Mouse (Mus musculus) urinary bladder, adult 18-20 months (tissue): ENCODE measurements around the gene Hist1h4m.
"Not testable (repeated sequence)": the region's sequence is repeated elsewhere in the genome, so short reads cannot be mapped to it uniquely, and the experiment has no call there.

Experiments
- DNase-seq, 2 experiments: peaks; one replicate each; pipeline ENCODE4 v3.0.0; 2022; ENCODE audit warnings: low spot score in 2 of 2, mixed read lengths in 2 of 2

The Hist1h4m gene

DNA sequence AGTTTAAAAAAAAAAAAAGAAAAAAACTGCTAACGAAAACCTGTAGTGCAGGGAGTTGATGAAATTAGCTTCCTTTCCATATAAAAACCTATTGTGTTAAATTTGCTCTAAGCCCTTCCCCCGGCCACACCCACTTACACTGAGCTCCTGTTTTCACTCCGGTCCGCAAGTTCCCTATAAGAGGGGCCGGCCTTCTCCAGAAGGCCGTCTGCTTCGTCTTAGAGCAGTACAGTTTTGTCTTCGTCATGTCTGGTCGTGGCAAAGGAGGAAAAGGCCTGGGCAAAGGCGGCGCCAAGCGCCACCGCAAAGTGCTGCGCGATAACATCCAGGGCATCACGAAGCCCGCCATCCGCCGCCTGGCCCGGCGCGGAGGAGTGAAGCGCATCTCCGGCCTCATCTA, at the start of gene Hist1h4m:
Gene Hist1h4m (plus strand): TSS at position 208 of the 400 bp plus-strand sequence.
- DNase-seq, result peak in 1 of 2 experiments; percentile 48

DNA sequence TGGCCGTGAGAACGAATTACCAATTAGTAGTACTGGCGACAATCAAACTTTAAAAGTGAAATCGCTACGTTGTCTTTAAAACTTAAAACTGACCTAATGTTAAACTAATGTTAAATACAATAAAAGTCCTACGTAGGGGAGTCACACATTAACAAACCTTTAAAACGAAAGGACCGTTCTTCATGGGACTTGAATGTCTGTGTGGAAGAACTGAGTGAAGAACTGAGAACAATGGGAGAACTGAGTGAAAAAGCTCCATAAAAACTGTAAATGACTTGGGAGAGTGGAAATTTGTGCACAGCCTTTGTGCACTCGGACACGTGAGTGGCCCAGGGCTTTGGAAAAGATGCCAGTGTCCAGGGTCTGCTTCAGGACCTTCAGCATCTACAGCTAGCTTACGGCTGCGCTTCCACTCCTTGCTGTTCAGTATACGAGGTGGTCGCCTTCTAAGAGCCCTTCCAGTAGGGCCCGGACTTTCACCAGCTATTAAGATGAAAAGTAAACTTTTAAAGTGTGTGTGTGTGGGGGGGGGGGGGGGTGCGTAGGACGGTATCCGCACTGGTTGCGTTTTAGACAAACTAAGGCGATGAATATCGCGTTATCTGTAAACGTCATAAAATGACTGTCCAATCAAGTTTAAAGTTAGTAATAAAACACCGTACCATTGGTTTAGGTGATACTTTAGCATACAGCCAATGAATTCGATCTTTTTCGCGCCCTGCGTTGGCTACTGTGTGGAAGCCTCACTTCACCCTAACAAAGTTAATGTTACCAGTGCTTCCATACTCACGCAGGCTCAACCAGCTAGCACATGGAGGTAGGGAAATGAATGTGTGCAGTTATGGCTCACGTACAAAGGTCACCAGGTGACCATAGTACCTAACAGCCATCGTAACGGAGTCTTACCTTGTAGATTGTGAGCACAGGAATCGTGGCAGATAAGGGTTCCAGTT, 32.5 kb upstream of the Hist1h4m start:
- DNase-seq, result peak; percentile 15 to 16

DNA sequence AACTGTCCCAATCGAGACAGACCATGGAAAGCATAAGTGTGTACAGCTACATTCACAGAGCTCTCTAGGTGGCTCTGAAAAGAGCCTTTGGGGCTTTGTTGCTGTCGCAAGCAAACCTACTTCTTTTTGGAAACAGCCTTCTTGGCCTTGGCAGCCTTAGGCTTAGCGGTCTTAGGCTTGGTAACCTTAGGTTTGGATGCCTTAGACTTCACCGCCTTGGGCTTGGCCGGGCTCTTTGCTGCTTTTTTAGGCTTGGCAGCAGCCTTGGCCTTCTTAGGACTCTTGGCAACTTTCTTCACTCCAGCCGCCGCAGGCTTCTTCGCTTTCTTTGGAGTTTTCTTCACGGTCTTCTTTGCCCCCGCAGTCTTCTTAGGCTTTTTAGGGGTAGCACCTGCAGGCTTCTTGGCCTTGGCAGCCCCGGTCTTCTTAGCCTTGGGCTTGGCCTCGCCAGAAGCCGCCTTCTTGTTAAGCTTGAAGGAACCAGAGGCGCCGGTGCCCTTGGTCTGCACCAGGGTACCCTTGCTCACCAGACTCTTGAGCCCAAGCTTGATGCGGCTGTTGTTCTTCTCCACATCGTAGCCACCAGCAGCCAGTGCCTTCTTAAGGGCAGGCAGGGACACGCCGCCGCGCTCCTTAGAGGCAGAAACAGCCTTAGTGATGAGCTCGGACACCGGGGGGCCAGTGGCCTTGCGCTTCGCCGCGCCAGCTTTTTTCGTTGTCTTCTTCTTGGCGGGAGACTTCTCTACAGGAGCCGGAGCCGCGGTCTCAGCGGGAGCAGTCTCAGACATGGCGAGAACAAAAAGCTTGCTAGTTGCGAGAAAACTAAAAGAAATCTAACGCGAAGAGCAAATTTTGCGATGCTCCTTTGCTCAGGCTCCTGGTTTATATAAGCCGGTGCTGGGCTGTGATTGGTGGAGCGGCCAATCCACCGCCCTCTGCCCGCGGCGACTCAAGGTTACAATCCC, 31.5 kb upstream of the Hist1h4m start, which contains the start of gene Hist1h1b:
Gene Hist1h1b (minus strand): TSS at position 859 of the 965 bp plus-strand sequence.
- DNase-seq, result peak; percentile 11 to 39

DNA sequence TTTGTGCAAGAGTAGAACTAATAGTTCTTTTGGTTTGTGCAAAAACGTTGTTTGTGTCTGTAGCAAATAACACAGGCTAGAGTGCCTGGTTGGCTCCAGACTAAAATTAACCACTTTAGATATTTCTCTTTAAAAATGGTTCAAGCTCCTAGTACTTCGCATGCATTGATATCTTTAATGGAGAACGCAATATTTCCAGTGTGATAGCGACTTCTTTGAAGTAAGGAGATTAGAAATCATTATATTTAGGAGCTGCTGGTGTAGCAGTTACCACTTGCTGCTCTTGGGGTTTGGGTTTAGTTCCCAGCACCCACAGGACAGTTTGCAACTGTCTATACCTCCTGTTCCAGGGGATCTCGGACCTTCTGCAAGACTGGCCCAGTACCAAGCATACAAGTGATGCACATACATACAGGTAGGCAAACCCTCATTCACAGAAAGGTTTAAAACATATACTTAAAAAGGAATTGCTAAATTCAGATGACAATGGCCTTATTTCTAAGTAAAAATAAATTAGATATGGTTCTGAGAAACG, 30.5 kb upstream of the Hist1h4m start:
- DNase-seq, result no peak

DNA sequence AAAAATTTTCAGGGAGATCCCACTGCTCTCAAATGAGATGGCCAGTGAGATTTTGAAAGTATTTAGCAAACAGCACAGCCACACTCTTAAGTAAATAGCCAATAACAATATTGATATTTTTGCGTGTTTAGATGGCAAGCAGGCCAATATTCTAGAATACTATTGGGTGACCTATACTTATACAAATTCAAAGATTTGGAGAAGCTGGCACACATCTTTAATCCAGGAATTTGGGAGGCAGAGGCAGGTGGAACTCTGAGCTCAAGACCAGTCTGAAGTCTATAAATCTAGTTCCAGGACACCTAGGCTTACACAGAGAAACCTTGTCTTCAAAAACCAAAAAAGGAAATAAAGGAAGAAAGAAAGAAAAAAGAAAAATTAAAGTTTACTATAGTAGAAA, 29.9 kb upstream of the Hist1h4m start:
- no peak for DNase-seq

DNA sequence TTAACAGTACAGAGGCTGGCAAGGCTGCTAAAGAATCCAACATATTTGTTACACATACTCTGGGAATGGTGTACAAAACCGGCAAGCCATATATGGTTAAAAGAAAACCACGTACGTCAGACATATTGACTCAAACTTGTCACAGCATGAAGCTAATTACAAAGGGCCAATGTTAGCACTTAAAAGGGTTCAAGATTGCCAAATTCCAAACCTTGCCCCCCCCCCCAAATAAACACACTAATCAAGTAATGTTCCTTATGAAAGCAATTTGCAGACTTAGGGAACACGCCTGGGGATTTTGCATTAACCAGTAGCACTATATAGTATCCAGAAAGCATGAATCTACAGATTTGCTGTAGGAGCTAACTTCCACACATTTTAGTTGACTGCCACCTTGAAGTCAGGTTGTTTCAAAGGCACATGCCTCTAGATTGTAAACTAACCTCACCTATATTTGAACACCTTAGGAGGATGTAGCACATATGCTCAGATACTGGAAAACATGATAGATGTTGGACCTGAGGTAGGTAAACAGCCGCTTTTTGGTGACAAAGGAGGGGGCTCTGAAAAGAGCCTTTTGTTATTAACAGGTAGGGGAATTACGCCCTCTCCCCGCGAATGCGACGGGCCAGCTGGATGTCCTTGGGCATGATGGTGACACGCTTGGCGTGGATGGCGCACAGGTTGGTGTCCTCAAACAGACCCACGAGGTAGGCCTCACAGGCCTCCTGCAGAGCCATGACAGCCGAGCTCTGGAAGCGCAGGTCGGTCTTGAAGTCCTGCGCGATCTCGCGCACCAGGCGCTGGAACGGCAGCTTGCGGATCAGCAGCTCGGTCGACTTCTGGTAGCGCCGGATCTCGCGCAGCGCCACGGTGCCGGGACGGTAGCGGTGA, 28.9 kb upstream of the Hist1h4m start:
- DNase-seq, result peak in 1 of 2 experiments; percentile 11

DNA sequence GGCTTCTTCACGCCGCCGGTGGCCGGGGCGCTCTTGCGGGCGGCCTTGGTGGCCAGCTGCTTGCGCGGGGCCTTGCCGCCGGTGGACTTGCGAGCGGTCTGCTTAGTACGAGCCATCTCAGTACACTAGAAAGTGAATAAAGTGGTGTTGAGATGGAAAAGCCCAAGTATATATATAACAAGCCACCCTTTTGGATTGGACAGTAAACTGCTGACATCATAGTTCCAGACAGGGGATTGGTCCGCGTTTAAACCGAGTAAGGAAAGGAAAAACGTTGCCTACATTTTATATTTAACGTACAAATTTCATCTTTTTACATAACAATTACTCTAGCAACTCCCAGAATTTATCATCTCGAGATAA, 28.3 kb upstream of the Hist1h4m start, which contains the start of gene Hist1h3i:
Gene Hist1h3i (minus strand): TSS at position 116 of the 363 bp plus-strand sequence.
- DNase-seq, result no peak

DNA sequence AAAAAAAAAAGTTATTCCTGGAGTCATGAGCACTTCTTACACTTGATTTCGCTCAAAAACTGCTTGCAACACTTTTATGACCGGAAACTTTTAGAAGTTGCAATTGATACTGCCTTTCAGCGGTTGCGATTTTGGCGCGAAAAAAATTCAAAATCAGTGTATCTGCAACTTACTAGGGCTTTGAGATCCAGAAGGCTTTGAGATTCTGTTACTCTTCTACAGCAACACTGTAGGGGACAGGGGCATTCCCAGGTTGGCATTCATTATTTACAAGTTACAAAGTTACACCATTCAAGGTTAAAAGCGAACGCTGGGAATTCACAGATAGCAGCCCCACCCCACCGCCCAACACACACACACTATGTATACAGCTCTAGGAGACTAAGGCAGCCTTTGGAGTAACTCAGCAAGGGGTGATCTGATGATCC, 27.8 kb upstream of the Hist1h4m start:
- no peak for DNase-seq

DNA sequence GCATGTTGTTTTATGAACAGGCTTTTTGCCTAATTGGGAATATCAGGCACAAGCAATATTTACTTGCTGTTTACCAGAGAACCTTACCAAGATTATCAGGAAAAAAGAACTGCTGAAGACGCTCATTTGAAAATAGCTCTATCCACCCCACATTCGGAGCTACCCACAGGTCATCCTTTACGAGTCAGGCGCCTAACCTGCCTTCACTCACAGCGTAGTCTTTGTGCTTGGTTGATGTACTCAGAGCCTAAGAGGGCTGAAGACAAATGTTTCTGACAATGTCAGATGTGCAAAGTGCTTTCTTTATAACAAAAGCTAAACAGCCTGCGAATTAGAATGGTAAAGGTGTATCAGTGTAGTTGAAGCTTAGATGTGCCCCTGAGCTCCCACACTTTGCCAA, 27.2 kb upstream of the Hist1h4m start:
- DNase-seq, result no peak

DNA sequence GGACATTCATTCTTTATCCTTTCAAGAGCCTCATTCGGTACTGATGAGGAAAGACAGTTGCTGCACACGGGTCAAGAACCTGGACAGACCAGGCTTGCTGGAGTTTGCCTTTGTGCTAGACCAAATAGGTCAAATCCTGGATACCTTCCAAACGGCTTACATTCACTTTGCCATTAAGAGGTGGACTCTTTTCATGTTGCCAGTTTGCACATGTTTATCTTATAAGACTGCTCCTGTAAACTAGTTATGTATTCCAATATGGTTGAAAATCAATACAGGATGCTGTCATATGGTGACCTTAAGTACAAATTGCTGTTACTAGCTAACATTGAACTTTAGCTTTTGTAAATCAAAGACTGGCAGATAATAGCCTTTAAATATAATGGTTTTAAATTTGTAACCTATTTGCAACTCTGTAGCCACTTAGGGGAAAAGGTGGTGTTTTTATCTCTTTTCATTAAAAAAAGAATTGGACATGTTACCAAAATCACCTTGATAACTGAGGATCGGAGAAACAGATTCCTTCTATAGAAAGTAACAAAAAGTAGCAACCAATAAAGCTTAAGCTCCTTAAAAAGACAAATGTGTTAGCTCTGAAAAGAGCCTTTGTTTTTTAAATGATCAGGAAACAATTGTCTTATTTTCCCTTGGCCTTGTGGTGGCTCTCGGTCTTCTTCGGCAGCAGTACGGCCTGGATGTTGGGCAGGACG, 25.2 kb upstream of the Hist1h4m start:
- no peak for DNase-seq

DNA sequence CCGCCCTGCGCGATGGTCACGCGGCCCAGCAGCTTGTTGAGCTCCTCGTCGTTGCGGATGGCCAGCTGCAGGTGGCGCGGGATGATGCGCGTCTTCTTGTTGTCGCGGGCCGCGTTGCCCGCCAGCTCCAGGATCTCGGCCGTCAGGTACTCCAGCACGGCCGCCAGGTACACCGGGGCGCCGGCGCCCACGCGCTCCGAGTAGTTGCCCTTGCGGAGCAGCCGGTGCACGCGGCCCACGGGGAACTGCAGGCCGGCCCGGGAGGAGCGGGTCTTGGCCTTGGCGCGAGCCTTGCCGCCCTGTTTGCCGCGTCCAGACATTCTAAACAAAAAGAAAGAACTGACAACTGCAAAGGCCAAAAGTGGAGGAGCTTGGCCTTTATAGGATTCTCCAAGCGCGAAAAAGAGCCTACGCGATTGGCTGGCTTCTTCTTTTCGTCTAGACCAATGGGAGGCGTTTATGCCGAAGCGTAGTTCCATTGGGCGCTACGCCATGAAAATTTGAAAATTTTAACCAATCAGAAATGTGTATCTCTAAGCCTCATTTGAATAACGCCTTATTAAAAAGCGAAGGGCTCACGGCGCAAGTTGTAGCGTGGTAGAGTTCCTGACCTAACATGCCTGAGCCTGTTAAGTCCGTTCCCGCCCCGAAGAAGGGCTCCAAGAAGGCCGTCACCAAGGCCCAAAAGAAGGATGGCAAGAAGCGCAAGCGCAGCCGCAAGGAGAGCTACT, 24.5 kb upstream of the Hist1h4m start, which contains the start of the genes Hist1h2an and Hist1h2bp:
Gene Hist1h2an (minus strand): TSS at position 320 of the 731 bp plus-strand sequence.
Gene Hist1h2bp (plus strand): TSS at position 563 of the 731 bp plus-strand sequence.
- DNase-seq, result peak; percentile 69 to 88

DNA sequence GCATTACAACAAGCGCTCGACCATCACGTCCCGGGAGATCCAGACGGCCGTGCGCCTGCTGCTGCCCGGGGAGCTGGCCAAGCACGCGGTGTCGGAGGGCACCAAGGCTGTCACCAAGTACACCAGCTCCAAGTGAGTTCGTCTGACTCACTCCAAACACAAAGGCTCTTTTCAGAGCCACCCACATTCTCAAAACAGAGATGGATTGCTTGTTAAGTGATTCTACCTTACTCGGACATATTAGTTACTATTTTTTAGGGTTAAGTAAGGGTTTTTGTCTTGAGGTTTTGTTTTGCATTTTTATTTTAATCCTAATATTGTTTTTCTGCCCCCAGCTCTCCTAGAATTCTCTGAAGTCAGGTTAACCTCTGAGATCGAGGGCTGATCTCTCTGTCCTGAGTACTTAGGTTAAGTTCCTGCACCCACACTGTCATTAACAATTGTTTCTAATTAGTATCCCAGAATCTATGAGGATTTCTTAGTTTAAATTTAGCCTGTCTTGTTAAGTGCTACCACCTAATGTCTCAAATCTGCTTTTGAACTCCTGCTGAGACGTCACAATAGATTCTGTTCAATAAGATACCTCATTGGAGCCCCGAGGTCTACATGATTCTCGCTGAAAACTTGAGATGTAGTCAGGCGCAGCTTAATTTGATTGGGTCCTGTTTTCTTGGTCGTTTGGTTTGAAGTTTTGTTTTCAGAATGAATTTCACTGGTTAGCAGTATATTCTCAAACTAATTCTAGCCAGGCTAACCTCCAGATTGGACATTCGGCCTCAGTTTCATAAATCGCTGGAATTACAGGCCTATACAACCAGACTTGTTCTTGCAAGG, 23.6 kb upstream of the Hist1h4m start:
- DNase-seq, result no peak

DNA sequence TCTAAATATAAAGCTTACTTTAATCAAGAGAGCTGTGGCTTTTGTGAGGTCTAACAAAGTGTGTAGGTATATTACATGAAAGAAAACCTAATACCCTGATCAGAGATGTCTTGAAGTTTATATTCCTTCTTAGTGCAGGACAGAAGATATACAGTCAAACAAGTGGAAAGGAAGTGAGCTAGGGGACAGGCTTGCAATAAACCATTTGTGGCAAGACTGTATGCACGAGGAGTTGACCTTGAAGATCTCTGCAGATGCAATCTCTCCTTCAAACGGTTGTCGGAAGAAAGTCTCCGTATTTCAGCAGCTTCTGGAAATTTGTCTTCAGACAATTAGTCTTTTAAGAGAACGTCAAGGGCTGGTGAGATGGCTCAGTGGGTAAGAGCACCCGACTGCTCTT, 21.6 kb upstream of the Hist1h4m start:
- DNase-seq, result no peak

DNA sequence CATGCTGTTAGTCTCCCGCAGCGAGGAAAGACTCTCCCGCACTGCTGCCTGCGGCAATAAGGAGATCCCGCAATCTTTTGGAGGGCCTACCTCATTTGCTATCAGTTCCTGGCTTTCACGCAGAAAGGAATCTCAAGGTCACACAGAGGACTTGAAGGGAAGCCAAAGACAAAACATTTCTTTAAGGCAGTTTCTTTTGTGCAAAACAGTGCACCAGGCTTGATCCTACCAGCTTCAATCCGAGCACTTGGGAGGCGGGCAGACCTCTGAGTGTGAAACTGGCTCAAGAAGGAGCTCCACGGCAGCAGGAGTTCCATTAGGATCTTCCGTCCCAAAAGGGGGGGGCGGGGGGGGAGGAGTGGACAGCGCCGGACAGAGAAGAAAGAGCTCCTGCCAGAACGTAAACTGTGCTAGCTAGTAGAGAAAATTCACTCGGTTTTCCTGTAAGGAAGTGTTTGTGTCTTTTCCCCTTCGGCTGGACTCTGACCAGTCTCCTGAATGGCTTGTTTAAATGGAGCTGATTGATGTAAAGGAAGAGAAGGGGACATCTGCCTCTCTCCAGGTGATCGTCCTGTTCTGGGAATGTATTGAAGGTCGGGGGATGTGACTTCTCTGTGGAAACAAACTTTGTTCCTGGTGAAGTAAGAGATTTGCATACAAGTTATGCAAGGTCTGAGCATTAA, 20.8 kb upstream of the Hist1h4m start:
- DNase-seq, result no peak

DNA sequence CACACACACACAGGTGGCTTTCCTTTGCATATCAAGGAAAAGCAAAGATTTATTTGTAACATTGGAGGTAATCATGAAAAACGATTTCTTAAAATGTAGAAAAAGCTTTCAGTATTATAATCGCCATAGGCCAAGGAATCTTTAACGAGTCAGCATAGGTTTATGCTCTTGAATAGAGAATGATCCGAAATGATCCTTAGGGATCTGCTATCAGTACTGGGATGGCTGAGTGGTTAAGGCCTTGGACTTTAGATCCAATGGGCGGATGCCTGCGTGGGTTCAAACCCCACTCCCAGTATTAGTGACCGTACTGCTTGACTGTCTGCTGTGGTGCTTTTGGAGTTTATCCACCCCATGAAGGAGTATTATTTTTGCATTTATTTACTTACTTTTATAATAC, 16.0 kb upstream of the Hist1h4m start:
- DNase-seq, result no peak

DNA sequence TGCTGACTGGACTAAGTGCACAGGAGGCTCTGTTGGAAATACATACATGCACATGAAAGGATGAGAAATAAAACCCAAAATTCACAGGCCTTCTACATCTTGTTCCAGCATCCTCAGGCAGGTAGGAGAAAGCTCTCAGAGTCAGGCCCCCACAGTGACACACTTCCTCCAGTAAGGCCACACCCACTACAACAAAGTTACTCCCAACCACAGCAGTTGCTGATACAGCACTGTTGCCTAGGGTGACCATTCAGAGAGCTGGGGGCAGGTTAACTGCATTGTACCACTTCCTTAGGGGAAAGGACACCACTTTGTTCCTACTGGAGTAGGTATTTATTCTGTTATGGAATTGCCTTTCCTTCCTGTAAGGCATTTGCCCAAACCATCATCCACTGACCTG, 14.4 kb upstream of the Hist1h4m start:
- not testable (repeated sequence) for DNase-seq

DNA sequence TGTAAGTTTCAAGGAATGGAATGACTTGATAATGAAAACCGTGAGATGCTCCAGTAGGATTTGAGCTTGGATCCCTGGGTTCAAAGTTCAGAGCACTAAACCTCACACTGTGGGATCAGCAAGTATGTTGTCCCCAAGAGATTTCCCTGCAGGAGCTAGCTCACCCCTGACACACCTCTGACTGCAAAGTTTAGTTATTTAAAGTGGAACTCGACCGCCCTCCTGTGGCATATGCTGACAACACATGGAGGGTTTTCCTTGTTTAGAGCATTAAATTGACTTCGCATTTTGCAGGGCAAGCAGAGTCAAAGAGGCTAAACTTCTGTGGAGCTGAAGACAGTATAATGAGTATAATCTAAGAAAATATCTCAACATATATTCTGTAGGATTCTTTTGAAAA, 8.5 kb upstream of the Hist1h4m start:
- DNase-seq, result not testable (repeated sequence)

DNA sequence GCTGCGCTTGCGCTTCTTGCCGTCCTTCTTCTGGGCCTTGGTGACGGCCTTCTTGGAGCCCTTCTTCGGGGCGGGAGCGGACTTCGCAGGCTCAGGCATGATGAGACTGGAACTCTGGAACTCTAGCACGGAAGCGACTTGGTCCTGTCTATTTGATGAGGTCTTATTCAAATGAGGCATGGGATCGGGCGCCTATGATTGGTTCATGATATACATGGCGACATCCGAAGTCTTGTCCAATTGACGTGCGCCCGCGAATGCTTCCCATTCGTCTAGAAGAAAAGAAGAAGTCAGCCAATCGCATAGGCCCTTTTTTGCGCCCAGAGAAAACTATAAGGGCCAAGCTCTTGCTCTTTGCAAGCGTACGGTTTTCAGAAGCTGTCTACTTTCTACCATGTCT, 1.5 kb upstream of the Hist1h4m start, which contains the start of the genes Hist1h2bq and Hist1h2ao:
Gene Hist1h2bq (minus strand): TSS at position 125 of the 400 bp plus-strand sequence.
Gene Hist1h2ao (plus strand): TSS at position 393 of the 400 bp plus-strand sequence.
- not testable (repeated sequence) for DNase-seq
